Mouse (Mus musculus): ENCODE results near the gene Olfm1. TPM values are rescaled to one million over a fixed set of nuclear protein-coding genes. Genes with fewer than 3 reads are reported as not detected.

The Olfm1 gene
- polyA plus RNA-seq, 1 experiment from 2014 or later = 26.0 TPM

DNA sequence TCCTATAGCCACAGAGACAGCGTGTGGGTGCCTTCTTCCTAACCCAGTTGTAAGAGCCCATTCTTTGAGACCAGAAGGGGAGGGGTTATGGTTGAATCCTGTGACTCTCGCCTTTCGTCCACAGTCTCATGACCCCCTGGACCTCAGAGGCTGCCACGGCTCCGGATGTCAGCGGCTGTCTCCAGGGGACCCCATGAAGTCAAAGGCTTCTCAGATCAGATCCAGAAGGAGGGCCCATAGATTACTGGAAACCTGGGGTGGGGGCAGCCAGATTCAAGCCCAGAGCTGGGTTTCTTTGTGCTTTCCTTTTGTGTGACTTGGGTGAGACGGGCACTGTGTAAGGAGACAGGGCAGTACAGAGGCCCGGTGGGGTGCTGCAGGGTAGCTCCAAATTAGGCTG is 27.2 kb upstream of the Olfm1 start:
- no peaks in the 10 kb centered on the region for H3K9me3 ChIP-seq (ENCODE audit: control insufficient read depth, low read length)
- no peak overlapping the region for H3K4me3 ChIP-seq (ENCODE audit: low read depth, low read length)
- no peak overlapping the region for H3K4me2 ChIP-seq (ENCODE audit: low read length)
- 73% methylated on average over 8 of the region's 8 CpGs for WGBS
- H3K27me3 ChIP-seq (replicated peaks; ENCODE audit: control insufficient read depth, insufficient read depth, low read length) = no peaks in the 10 kb centered on the region
- H3K36me3 ChIP-seq (ENCODE audit: control insufficient read depth, insufficient read depth, low read length) = no peaks in the 10 kb centered on the region
- DNase-seq (ENCODE audit: low spot score) (no peak), ATAC-seq (replicated peaks; ENCODE audit: low FRiP score, low TSS enrichment, low read depth) (no peak)
- H3K27ac ChIP-seq (ENCODE audit: low read depth) = no peak overlapping the region
- no peaks in the 10 kb centered on the region for H3K4me1 ChIP-seq (replicated peaks; ENCODE audit: control insufficient read depth, insufficient read depth, low read length)
- no peak overlapping the region for H3K9ac ChIP-seq (ENCODE audit: low read length)

DNA sequence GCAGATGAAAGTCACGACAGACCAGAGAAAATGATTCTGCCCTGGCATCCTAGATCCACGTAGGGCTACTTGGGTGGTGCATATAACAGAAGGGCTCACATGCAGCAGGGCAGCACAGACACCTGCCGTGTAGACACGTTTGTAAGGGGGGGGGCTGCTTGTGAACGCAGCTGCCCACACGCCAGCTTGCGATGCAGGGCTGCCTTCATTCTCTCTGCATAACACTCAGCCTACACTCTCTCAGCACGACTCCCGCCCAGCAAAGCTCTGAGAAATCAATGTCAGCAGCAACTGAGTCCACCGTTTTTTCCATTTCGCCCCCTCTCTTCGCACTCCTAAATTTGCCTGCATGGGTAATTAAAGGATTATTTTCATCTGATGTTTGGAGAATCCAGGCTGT is 23.5 kb upstream of the Olfm1 start:
- DNase-seq (ENCODE audit: low spot score) = no peak
- 72% methylated on average over 12 of the region's 12 CpGs for WGBS
- H3K4me1 ChIP-seq (replicated peaks; ENCODE audit: control insufficient read depth, insufficient read depth, low read length) = no peaks in the 10 kb centered on the region
- H3K9ac ChIP-seq (ENCODE audit: low read length) = no peak overlapping the region
- H3K9me3 ChIP-seq (ENCODE audit: control insufficient read depth, low read length) = no peaks in the 10 kb centered on the region
- H3K4me3 ChIP-seq (ENCODE audit: low read depth, low read length) = no peak overlapping the region
- H3K36me3 ChIP-seq (ENCODE audit: control insufficient read depth, insufficient read depth, low read length) = no peaks in the 10 kb centered on the region
- no peak overlapping the region for H3K4me2 ChIP-seq (ENCODE audit: low read length)
- H3K27me3 ChIP-seq (replicated peaks; ENCODE audit: control insufficient read depth, insufficient read depth, low read length) = no peaks in the 10 kb centered on the region
- H3K27ac ChIP-seq (ENCODE audit: low read depth) = no peak overlapping the region
- no peak for ATAC-seq (replicated peaks; ENCODE audit: low FRiP score, low TSS enrichment, low read depth)

DNA sequence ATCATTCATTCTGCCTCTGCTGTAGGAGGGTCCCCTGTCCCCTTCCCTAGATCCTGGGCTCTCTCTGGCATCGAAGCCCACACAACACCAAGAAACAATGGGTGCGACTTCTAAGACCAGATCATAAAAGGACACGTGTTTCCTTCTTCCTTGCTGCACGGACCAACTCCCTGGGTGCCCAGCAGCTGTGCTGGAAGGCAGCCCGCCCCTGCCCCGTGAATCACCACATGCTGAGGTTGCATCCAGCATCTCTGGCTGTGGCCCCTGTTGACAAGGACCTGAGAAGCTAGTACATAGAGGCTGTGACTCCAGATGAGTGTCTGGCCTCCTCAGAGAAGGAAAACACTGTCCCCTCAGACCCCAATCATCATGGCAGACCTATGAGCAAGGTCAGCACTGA is 20.8 kb upstream of the Olfm1 start:
- Histone ChIP-seq H3K4me2 (ENCODE audit: low read length) (no peak overlapping the region), H3K27me3 (replicated peaks; ENCODE audit: control insufficient read depth, insufficient read depth, low read length) (no peaks in the 10 kb centered on the region), H3K4me3 (ENCODE audit: low read depth, low read length) (no peak overlapping the region), H3K9ac (ENCODE audit: low read length) (no peak overlapping the region), H3K27ac (ENCODE audit: low read depth) (no peak overlapping the region), H3K9me3 (ENCODE audit: control insufficient read depth, low read length) (no peaks in the 10 kb centered on the region), H3K4me1 (replicated peaks; ENCODE audit: control insufficient read depth, insufficient read depth, low read length) (no peaks in the 10 kb centered on the region), H3K36me3 (ENCODE audit: control insufficient read depth, insufficient read depth, low read length) (no peaks in the 10 kb centered on the region)
- ATAC-seq (replicated peaks; ENCODE audit: low FRiP score, low TSS enrichment, low read depth) = no peak
- DNase-seq (ENCODE audit: low spot score) = no peak
- whole genome bisulfite sequencing = 81% methylated on average over 6 of the region's 6 CpGs

DNA sequence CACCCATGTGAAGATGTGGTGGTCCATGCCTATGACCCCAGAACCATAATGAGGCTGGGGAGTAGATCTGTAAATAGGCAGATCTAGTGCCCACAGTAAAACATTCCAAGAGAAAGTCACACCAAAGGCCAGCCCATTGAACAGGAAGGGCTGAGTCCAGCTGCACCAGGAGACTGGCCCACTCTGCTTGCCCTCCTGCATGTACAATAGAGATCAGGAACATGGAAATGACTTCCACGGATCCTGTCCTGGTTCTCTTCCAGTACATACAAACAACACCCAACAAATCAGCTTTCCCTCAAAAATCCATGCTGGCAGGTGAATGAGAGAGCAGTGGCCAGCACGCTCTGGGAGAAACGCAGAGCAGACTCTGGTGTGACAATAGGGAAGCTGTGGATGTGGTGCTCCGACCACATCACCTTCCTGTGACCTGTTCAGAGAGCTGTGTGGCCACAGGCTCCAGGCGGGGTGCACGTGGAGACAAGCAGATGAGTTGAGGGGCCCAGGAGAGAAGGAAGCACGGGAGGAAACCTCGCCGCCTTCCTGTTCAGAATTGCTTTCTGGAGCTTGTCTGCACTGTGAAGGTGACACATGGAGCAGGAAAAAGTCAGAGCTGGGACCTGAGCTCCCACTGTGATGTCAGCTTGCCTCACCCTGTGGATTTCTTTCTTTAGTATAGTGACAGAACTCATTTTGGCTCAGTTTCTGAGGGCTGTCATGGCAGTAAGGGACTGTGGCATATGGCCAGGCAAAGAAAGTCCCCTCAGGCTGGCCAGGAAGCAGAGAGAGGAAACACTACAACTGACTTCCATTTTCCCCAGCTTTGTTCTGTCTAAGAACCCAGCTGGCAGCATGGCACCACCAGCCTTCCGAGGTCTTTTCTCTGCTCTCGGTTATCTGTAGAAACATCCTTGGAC is 19.3 kb upstream of the Olfm1 start:
- Histone ChIP-seq H3K9ac (ENCODE audit: low read length) (no peak overlapping the region), H3K9me3 (ENCODE audit: control insufficient read depth, low read length) (no peaks in the 10 kb centered on the region), H3K36me3 (ENCODE audit: control insufficient read depth, insufficient read depth, low read length) (no peaks in the 10 kb centered on the region), H3K4me3 (ENCODE audit: low read depth, low read length) (no peak overlapping the region), H3K4me2 (ENCODE audit: low read length) (no peak overlapping the region), H3K4me1 (replicated peaks; ENCODE audit: control insufficient read depth, insufficient read depth, low read length) (no peaks in the 10 kb centered on the region), H3K27ac (ENCODE audit: low read depth) (no peak overlapping the region), H3K27me3 (replicated peaks; ENCODE audit: control insufficient read depth, insufficient read depth, low read length) (no peaks in the 10 kb centered on the region)
- 68% methylated on average over 11 of the region's 11 CpGs for WGBS
- DNase-seq (ENCODE audit: low spot score) (no peak), ATAC-seq (replicated peaks; ENCODE audit: low FRiP score, low TSS enrichment, low read depth) (no peak)

DNA sequence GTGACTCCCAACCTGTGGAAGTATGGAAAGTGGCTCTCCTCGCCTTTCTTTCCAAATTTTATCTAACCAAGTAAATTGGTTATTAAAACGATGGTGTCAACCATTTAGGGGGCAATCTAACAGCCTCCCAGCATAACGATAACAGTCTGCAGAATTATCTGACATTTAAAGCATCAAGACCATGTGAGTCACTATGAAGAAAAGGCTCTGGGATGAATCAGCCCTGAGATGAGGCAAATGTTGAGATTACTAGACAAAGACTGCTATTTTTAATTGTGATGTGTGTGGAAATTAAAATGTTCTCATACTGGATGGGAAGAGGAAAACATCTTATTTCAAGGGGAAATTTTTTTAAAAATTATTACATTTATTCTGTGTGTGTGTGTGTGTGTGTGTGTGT is 18.4 kb upstream of the Olfm1 start:
- H3K9ac ChIP-seq (ENCODE audit: low read length) = no peak overlapping the region
- no peaks in the 10 kb centered on the region for H3K9me3 ChIP-seq (ENCODE audit: control insufficient read depth, low read length)
- no peaks in the 10 kb centered on the region for H3K36me3 ChIP-seq (ENCODE audit: control insufficient read depth, insufficient read depth, low read length)
- no peak overlapping the region for H3K4me2 ChIP-seq (ENCODE audit: low read length)
- no peak overlapping the region for H3K4me3 ChIP-seq (ENCODE audit: low read depth, low read length)
- H3K27ac ChIP-seq (ENCODE audit: low read depth) = no peak overlapping the region
- ATAC-seq (replicated peaks; ENCODE audit: low FRiP score, low TSS enrichment, low read depth) (no peak), DNase-seq (ENCODE audit: low spot score) (no peak)
- H3K27me3 ChIP-seq (replicated peaks; ENCODE audit: control insufficient read depth, insufficient read depth, low read length) = no peaks in the 10 kb centered on the region
- 71% methylated on average over 3 of the region's 3 CpGs for WGBS
- H3K4me1 ChIP-seq (replicated peaks; ENCODE audit: control insufficient read depth, insufficient read depth, low read length) = no peaks in the 10 kb centered on the region

DNA sequence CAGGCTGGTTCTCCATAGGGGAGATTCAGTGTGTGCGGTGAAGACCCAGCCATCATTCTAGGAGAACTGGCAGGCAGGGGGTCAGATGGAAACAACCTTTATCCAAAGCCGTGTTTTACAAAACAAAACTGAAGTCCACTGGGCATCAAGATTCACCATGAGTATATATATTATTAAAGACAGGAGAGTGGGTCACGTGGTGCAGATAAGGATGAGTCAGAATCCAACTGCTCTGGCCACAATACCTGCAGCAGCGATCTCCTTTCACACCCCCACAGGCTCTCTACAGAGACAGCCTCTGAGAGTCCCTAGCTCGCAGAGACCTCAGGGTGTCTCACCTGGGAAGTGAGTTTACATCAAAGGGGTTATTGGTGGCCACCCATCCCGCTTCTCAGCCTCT is 14.2 kb upstream of the Olfm1 start:
- H3K9me3 ChIP-seq (ENCODE audit: control insufficient read depth, low read length) = no peaks in the 10 kb centered on the region
- WGBS = 58% methylated on average over 6 of the region's 6 CpGs
- H3K4me3 ChIP-seq (ENCODE audit: low read depth, low read length) = no peak overlapping the region
- no peak overlapping the region for H3K4me2 ChIP-seq (ENCODE audit: low read length)
- no peak overlapping the region for H3K27ac ChIP-seq (ENCODE audit: low read depth)
- H3K36me3 ChIP-seq (ENCODE audit: control insufficient read depth, insufficient read depth, low read length) = no peaks in the 10 kb centered on the region
- peaks cover 3% of the 10 kb centered on the region; the same call in 1 of the 2 replicates for H3K4me1 ChIP-seq (replicated peaks; ENCODE audit: control insufficient read depth, insufficient read depth, low read length)
- DNase-seq (ENCODE audit: low spot score) (no peak), ATAC-seq (replicated peaks; ENCODE audit: low FRiP score, low TSS enrichment, low read depth) (no peak)
- H3K27me3 ChIP-seq (replicated peaks; ENCODE audit: control insufficient read depth, insufficient read depth, low read length) = no peaks in the 10 kb centered on the region
- no peak overlapping the region for H3K9ac ChIP-seq (ENCODE audit: low read length)

DNA sequence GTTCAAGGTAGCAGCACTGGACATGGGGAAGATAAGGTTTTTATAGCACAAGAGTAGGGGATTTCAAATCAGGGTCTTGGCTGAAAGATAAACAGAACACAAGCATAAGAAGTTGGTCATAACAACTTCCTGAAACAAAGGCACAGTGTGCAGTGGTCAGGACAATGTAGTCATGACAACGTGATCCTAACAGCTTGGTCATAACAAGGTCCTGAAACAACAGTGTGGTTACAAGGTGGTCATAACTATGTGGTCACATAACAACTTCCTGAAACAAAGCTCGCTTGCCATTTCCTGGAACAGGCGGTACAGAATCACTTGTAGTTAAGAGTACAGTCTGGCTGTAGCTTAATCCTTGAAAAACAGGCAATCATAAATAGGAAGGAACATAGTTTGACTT is 12.7 kb upstream of the Olfm1 start:
- H3K36me3 ChIP-seq (ENCODE audit: control insufficient read depth, insufficient read depth, low read length) = no peaks in the 10 kb centered on the region
- no peaks in the 10 kb centered on the region for H3K9me3 ChIP-seq (ENCODE audit: control insufficient read depth, low read length)
- H3K4me3 ChIP-seq (ENCODE audit: low read depth, low read length) = no peak overlapping the region
- DNase-seq (ENCODE audit: low spot score) = no peak
- H3K27me3 ChIP-seq (replicated peaks; ENCODE audit: control insufficient read depth, insufficient read depth, low read length) = no peaks in the 10 kb centered on the region
- no peak overlapping the region for H3K9ac ChIP-seq (ENCODE audit: low read length)
- H3K4me2 ChIP-seq (ENCODE audit: low read length) = no peak overlapping the region
- no peak for ATAC-seq (replicated peaks; ENCODE audit: low FRiP score, low TSS enrichment, low read depth)
- H3K4me1 ChIP-seq (replicated peaks; ENCODE audit: control insufficient read depth, insufficient read depth, low read length) = peaks cover 3% of the 10 kb centered on the region; the same call in 1 of the 2 replicates
- WGBS = 69% methylated on average over 3 of the region's 3 CpGs
- H3K27ac ChIP-seq (ENCODE audit: low read depth) = no peak overlapping the region

DNA sequence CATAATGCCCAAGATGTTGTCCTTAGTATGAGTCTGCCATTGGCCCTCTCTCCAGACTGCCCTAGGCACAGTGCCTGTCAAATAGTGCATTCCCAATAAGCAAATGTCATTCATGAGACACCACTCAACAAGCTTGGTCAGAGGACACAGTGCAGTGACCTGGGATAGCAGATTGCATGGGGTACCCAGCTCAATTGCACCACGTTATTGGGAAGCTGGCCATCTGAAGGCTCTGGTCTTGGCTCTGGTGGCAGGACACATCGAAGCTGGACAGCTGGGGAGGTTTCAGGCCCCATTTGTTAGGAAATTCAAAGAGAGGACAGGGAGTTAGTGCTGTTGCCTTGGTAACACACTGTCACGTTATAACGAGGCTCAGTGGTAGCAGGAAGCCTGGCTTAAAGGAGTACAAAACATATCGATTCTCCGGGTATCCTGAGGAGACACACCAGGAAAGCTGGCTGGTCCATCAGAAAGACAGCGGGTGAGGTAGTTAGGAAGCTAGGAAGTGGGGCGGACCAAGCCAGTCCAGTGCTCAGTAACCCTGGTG is 4.3 kb upstream of the Olfm1 start:
- Histone ChIP-seq H3K4me3 (ENCODE audit: low read depth, low read length) (no peak overlapping the region), H3K36me3 (ENCODE audit: control insufficient read depth, insufficient read depth, low read length) (no peaks in the 10 kb centered on the region), H3K9me3 (ENCODE audit: control insufficient read depth, low read length) (no peaks in the 10 kb centered on the region), H3K9ac (ENCODE audit: low read length) (no peak overlapping the region), H3K27ac (ENCODE audit: low read depth) (no peak overlapping the region), H3K4me1 (replicated peaks; ENCODE audit: control insufficient read depth, insufficient read depth, low read length) (peaks cover 10% of the 10 kb centered on the region; the same call in 1 of the 2 replicates), H3K27me3 (replicated peaks; ENCODE audit: control insufficient read depth, insufficient read depth, low read length) (peaks cover 13% of the 10 kb centered on the region), H3K4me2 (ENCODE audit: low read length) (no peak overlapping the region)
- ATAC-seq (replicated peaks; ENCODE audit: low FRiP score, low TSS enrichment, low read depth) (no peak), DNase-seq (ENCODE audit: low spot score) (no peak)
- WGBS = 50% methylated on average over 8 of the region's 8 CpGs

DNA sequence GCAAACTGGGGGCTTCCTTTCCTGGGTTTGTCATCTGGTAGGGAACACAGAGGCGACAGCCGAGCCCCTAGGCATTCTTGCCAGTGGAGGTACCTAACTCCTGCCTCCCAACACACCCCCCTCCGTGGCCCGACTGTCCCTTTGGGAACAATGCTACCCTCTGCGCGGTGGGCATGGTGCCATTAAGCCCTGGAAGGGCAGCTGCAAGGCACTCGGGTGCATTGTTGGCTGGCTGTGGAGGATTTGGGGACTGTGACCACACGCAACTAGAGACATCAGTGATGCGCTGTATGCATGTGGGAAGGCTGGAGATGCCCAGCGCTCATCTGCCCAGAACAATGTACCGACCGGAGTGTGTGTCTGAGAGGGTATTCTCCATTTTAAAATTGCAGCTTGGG is 897 bp downstream of the Olfm1 start:
- peaks cover 12% of the 10 kb centered on the region; the same call in 1 of the 2 replicates for H3K4me1 ChIP-seq (replicated peaks; ENCODE audit: control insufficient read depth, insufficient read depth, low read length)
- H3K27ac ChIP-seq (ENCODE audit: low read depth) = no peak overlapping the region
- H3K9me3 ChIP-seq (ENCODE audit: control insufficient read depth, low read length) = no peaks in the 10 kb centered on the region
- 31% methylated on average over 12 of the region's 12 CpGs for WGBS
- H3K4me3 ChIP-seq (ENCODE audit: low read depth, low read length) = peak overlapping the region; percentile 54
- H3K9ac ChIP-seq (ENCODE audit: low read length) = peak overlapping the region; percentile 49; the same call in 1 of the 2 replicates
- H3K36me3 ChIP-seq (ENCODE audit: control insufficient read depth, insufficient read depth, low read length) = no peaks in the 10 kb centered on the region
- no peak for ATAC-seq (replicated peaks; ENCODE audit: low FRiP score, low TSS enrichment, low read depth)
- H3K27me3 ChIP-seq (replicated peaks; ENCODE audit: control insufficient read depth, insufficient read depth, low read length) = peaks cover 26% of the 10 kb centered on the region
- DNase-seq (ENCODE audit: low spot score) = no peak
- peak overlapping the region; percentile 74 for H3K4me2 ChIP-seq (ENCODE audit: low read length)

Measured in intestine, embryonic 14.5 days (tissue).